Mouse (Mus musculus): ENCODE data around the gene Cntn3. TPM values are rescaled to one million over a fixed set of nuclear protein-coding genes. Genes with fewer than 3 reads are reported as not detected.

Gene Cntn3
- polyA plus RNA-seq (2015; fragmentation: Nextera tagmentation; extraction: Ambion mirVana), result 0.17 and 0.32 TPM in 2 replicates

GRCm38 (mm10) chr6:102573001-102573400, at the start of gene Cntn3:
Cntn3 (minus strand) TSS chr6:102573101.

